Mouse (Mus musculus) heart, embryonic 16.5 days (tissue): ENCODE data around the gene Col4a2. TPM values are rescaled to one million over a fixed set of nuclear protein-coding genes. Genes with fewer than 3 reads are reported as not detected.

Experiments
- ATAC-seq: fragments of 200-750 bp; cut with Nextera tagmentation; replicated peaks from 2 replicates; pipeline ENCODE4 v1.8.0; 2017; ENCODE audit warnings: moderate number of reproducible peaks; ENCODE audit not compliant: insufficient read depth, low FRiP score; ENCODE audit errors: extremely low read depth
- H3K27ac ChIP-seq: fragments of 300-500 bp; sonication (generic); 2 replicates; pipeline ENCODE4 v1.5.1; 2014; ENCODE audit warnings: mild to moderate bottlenecking, low read length, control low read depth, moderate library complexity
- H3K27me3 ChIP-seq: fragments of 300-500 bp; sonication (generic); 2 replicates; pipeline ENCODE4 v1.6.1; 2014; ENCODE audit warnings: low read length, mixed read lengths; ENCODE audit not compliant: control insufficient read depth, insufficient read depth
- H3K36me3 ChIP-seq: fragments of 300-500 bp; sonication (generic); 2 replicates; pipeline ENCODE4 v1.6.1; 2014; ENCODE audit not compliant: control insufficient read depth, insufficient read depth
- H3K4me1 ChIP-seq: fragments of 300-500 bp; sonication (generic); 2 replicates; pipeline ENCODE4 v1.6.1; 2014; ENCODE audit warnings: low read length, mixed read lengths; ENCODE audit not compliant: control insufficient read depth, insufficient read depth
- H3K4me2 ChIP-seq: fragments of 300-500 bp; sonication (generic); 2 replicates; pipeline ENCODE4 v1.6.1; 2014; ENCODE audit warnings: low read depth, mild to moderate bottlenecking, control low read depth, low read length
- H3K4me3 ChIP-seq: fragments of 300-500 bp; sonication (generic); 2 replicates; pipeline ENCODE4 v1.5.1; 2014; ENCODE audit warnings: mild to moderate bottlenecking, control low read depth, low read length
- H3K9ac ChIP-seq: fragments of 300-500 bp; sonication (generic); 2 replicates; pipeline ENCODE4 v1.6.1; 2014; ENCODE audit warnings: low read length, control low read depth
- H3K9me3 ChIP-seq: fragments of 300-500 bp; sonication (generic); replicated peaks from 2 replicates; pipeline ENCODE4 v1.6.1; 2016; ENCODE audit warnings: low read length; ENCODE audit not compliant: control insufficient read depth
- WGBS: fragments of 180-500 bp; shearing (Covaris S2); extraction: QIAGEN DNeasy Blood & Tissue Kit; methylation state at CpG from one replicate; pipeline ENCODE4 v1.1.7; 2014; 5-methylcytosine and 5-hydroxymethylcytosine counted together
- polyA plus RNA-seq: library from polyadenylated mRNA; unstranded; fragments of >200 nt; fragmentation: Nextera tagmentation; extraction: Ambion mirVana; gene quantifications from 2 replicates; pipeline ENCODE4 v1.2.1, GENCODE M21; 2015

The Col4a2 gene
- polyA plus RNA-seq, 1 experiment from 2014 or later: 80.1 TPM

DNA sequence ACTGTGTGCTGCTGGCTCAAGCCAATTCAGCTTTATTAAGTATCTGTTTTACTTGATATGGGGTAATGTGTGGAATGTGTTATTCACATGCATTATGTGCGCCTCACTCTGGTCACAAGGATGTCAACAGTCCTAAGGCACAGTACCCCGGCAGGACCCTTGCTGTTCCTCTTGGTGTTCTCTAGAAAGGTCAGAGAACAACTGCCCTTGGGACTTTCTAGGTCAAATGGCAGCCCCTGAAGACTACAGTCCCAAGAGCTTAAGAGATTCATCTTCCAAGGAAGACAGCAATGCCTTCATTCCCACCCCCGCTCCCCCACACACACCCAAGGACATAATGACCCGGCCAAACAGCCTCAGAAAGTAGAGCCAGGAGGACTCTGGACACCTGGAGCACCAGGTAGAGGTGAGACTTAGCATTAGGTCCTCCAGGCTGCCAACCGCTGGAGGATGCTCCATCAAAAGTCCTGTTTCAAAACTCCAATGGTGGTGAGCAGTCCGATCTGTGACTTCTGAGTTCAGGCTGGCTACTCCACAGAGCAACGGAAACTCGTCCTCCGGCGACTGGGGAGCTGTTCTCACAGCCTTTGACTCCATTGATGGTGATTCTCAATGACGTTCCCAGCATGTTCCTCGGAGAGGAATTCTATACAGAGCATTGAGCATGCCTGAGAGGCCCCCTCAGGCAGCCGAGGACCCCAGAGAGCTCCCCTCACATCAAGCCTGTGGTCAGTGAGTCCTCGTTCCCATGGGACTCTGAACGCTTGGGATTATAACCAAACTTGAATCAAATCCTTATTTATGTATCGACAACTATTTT is 65.0 kb downstream of the Col4a2 start:
- Histone ChIP-seq H3K27me3 (no peaks in the 10 kb centered on the region), H3K36me3 (no peaks in the 10 kb centered on the region), H3K4me2 (no peak overlapping the region), H3K4me1 (peaks cover 61% of the 10 kb centered on the region), H3K9me3 (no peaks in the 10 kb centered on the region), H3K4me3 (no peak overlapping the region), H3K9ac (no peak overlapping the region), H3K27ac (no peak overlapping the region)
- 83% methylated on average over 16 of the region's 16 CpGs for WGBS
- ATAC-seq: no peak

DNA sequence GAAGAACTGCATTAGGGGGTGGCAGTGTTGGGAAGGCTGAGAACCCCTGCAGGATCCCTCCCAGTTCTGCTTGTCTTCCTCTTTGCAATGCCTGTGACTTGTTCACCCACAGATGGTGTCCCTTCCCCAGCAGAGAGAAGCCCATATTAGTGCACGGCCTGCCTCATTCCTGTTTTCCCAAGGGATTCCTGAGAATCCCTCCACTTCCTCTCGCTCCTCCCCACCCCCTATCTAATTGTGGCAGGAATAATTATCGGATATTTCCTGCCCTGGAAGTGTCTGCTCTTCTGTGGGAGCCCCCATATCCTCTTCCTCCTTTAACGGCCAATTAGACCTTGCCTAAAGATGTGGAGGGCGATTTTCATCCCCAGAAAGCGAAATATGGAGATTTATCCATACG is 67.0 kb downstream of the Col4a2 start:
- Histone ChIP-seq H3K27me3 (no peaks in the 10 kb centered on the region), H3K9ac (no peak overlapping the region), H3K9me3 (no peaks in the 10 kb centered on the region), H3K4me2 (no peak overlapping the region), H3K4me1 (peaks cover 64% of the 10 kb centered on the region), H3K4me3 (no peak overlapping the region), H3K36me3 (no peaks in the 10 kb centered on the region), H3K27ac (peak overlapping the region; percentile 69)
- 66% methylated on average over 7 of the region's 7 CpGs for WGBS
- ATAC-seq: peak; percentile 33; the same call in 1 of the 2 replicates

DNA sequence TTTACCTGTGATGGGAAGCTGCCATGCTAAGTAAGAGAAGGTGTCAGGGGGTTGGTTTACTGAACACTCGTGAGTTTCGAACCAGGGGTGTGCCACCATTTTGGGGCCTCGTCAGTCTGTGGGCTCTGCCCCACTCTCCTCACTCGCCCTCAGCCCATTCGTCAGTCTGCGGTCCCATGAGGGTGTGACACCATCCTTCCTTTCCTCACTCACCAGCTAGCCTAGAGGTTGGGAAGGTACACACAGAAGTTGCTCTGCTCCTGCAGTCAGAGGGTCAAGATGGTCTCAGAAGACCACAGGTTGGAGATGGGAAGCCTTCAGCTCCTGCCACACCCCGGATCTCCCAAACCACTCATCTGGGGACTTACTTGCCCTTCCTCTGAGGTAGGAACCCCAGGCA is 68.9 kb downstream of the Col4a2 start:
- 79% methylated on average over 7 of the region's 7 CpGs for WGBS
- H3K4me1 ChIP-seq: peaks cover 51% of the 10 kb centered on the region
- H3K4me2 ChIP-seq: no peak overlapping the region
- H3K9me3 ChIP-seq: no peaks in the 10 kb centered on the region
- no peaks in the 10 kb centered on the region for H3K27me3 ChIP-seq
- no peak for ATAC-seq
- H3K27ac ChIP-seq: peak overlapping the region; percentile 79
- H3K4me3 ChIP-seq: no peak overlapping the region
- H3K36me3 ChIP-seq: no peaks in the 10 kb centered on the region
- no peak overlapping the region; the same call in 1 of the 2 replicates for H3K9ac ChIP-seq

DNA sequence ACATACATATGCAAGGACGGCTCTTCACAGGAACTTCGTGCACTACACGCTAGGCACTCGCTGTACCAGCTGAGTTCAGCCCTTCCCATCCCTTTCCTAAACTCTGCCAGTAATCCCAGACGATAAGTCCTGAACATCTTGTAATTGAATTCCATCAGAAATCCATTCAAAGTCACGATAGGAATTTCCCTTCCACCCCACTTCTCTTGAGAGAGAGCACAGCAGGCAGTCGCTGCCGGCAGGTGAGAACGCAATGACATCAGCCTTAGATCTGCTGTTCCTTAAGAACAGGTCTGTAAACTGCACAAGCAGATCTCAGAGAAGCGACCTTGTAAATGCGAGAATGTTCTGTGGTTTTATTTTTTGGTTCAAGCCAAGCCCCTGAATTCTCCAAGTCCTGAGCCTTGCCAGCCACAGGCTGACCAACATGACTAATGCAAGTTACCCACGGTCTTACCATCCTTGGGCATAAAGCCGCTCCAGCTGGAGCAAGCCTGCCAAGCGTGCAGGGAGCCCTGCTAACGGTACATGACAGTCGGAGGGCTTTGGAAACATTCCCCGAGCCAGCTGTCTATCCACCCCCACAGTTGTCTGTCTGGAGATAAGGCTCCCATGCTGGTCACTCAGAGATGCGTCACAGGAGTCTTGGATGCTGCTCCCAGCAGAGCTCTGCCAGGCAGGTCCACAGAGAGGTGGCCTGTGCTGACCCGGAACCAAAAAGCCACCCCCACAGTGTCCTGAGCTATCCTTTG is 69.6 kb downstream of the Col4a2 start:
- Histone ChIP-seq H3K27me3 (no peaks in the 10 kb centered on the region), H3K4me3 (no peak overlapping the region), H3K36me3 (no peaks in the 10 kb centered on the region), H3K9ac (peak overlapping the region; percentile 20), H3K9me3 (no peaks in the 10 kb centered on the region), H3K4me1 (peaks cover 51% of the 10 kb centered on the region), H3K27ac (peak overlapping the region; percentile 79), H3K4me2 (peak overlapping the region; percentile 18; the same call in 1 of the 2 replicates)
- peak; percentile 51 for ATAC-seq
- WGBS: 21% methylated on average over 19 of the region's 19 CpGs

DNA sequence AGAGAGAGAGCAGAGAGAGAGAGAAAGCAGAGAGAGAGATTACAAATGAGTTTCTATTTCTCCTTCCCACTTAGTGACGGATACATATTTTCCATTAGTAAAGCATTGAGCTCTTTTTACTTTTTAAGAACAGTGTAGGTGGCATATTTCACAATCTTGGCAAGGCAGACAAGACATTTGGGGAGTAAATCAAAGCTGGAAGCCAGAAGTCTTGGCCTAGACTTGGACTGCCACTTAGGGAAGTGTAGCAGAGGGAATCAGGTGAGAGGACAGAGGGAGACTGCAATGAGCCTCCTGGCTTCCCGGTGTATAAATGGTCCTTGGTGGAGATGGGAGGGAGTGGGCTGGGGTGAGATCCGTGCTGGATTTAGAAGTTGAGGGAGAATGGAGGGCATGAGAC is 70.3 kb downstream of the Col4a2 start:
- H3K36me3 ChIP-seq: no peaks in the 10 kb centered on the region
- H3K4me3 ChIP-seq: no peak overlapping the region
- H3K4me1 ChIP-seq: peaks cover 55% of the 10 kb centered on the region
- ATAC-seq: no peak
- H3K9ac ChIP-seq: no peak overlapping the region
- H3K9me3 ChIP-seq: no peaks in the 10 kb centered on the region
- WGBS: 22% methylated on average over 3 of the region's 3 CpGs
- no peak overlapping the region for H3K4me2 ChIP-seq
- peak overlapping the region; percentile 79 for H3K27ac ChIP-seq
- no peaks in the 10 kb centered on the region for H3K27me3 ChIP-seq

DNA sequence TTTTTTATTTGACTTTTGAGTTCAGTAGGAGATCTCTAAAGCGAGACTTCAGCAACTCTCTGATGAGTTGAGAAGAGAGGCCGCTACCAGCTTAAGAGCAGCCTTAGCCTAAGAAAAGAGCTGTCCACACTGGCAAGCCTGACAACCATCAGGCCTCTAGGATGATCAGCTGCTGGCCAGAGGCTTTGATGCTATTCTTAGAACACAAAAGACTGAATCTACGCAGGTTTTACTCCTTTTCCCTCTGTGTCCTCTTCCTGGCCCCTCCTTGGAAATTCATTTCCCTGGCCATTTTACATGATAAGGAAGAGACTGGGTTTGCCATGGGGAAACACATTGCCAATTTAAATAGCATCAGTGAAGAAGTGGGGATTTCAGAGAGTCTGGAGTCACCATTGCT is 70.8 kb downstream of the Col4a2 start:
- Histone ChIP-seq H3K36me3 (no peaks in the 10 kb centered on the region), H3K27ac (peak overlapping the region; percentile 79), H3K9ac (no peak overlapping the region), H3K4me3 (no peak overlapping the region), H3K9me3 (no peaks in the 10 kb centered on the region), H3K4me1 (peaks cover 58% of the 10 kb centered on the region), H3K4me2 (no peak overlapping the region), H3K27me3 (no peaks in the 10 kb centered on the region)
- 28% methylated on average over 3 of the region's 3 CpGs for WGBS
- no peak for ATAC-seq

DNA sequence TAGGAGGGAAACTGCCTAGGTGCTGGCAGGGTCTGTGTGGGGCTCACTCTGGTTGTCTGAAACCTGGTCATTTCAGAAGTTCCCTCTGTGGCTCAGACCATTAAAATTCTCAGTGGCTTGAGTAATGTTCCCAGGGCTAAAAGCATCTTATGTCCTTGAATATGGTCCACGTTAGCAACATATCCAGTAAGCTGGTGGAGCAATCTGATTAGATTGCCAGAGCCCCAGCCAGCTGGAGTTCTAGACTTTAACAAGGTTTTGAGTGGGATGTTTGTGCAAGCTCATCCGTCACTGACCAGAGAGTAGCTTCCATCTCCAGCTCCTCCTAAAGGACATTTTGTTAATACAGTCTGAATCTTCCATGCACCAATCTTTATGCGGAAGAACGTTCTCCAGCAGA is 72.2 kb downstream of the Col4a2 start:
- H3K4me1 ChIP-seq: peaks cover 69% of the 10 kb centered on the region
- no peak overlapping the region for H3K4me2 ChIP-seq
- H3K36me3 ChIP-seq: no peaks in the 10 kb centered on the region
- H3K27ac ChIP-seq: peak overlapping the region; percentile 41
- no peaks in the 10 kb centered on the region for H3K9me3 ChIP-seq
- no peak for ATAC-seq
- H3K9ac ChIP-seq: no peak overlapping the region
- no peaks in the 10 kb centered on the region for H3K27me3 ChIP-seq
- 69% methylated on average over 4 of the region's 4 CpGs for WGBS
- no peak overlapping the region for H3K4me3 ChIP-seq

DNA sequence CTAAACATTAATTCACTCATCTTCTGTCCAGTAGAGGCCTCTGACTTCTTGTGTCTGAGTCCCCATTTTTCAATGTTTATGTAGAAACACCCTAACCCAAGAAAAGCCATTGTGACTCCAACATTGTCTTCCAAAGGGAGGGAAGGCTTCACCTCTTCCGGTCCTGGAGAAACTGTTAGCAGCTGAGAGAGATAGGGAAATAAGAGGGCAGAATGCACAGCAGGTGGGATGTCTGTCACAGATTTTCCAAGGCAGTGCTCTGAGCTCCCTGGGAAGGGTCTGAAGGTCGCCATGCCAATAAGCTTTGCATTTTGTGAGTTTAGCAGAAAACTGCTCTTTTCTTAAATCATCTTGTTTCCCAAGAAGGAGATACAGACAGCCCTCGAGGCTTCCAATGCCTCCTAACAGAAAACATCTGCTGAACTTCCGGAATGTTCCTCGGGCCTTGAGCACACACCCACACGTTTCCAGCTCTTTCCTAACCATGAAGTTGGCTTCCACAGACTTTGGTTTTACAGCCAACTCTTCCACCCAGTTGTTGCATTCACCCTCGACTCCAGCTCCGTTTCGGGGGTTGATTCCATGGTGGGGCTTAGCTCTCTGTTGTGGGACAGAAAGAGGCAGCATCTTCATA is 72.8 kb downstream of the Col4a2 start:
- Histone ChIP-seq H3K4me2 (no peak overlapping the region), H3K27me3 (no peaks in the 10 kb centered on the region), H3K4me1 (peaks cover 68% of the 10 kb centered on the region), H3K9me3 (no peaks in the 10 kb centered on the region), H3K27ac (peak overlapping the region; percentile 41), H3K4me3 (no peak overlapping the region), H3K36me3 (no peaks in the 10 kb centered on the region), H3K9ac (no peak overlapping the region)
- no peak for ATAC-seq
- 62% methylated on average over 9 of the region's 9 CpGs for WGBS

DNA sequence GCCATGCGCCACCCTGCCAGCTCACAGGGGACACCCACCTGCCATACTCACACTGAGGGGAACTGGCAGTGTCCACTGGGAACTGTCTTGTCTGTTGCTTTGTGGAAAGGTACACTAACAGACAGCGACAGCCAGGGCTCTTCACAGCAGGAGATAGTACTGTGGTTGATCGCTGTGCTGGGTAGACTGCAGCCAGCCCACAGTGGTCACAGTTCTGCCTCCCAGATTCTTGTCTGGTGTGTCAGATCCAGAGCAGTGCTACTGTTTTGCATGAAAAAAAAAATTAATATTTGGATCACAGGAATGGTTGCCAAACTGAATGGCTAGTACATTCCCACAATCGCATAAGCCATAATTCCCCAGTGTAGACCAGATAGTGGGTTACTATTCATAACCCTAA is 74.7 kb downstream of the Col4a2 start:
- 55% methylated on average over 4 of the region's 4 CpGs for WGBS
- Histone ChIP-seq H3K9me3 (peaks cover 5% of the 10 kb centered on the region; the same call in 1 of the 2 replicates), H3K27ac (peak overlapping the region; percentile 66), H3K36me3 (peaks cover 5% of the 10 kb centered on the region; the same call in 1 of the 2 replicates), H3K4me1 (peaks cover 51% of the 10 kb centered on the region), H3K4me3 (no peak overlapping the region), H3K27me3 (no peaks in the 10 kb centered on the region), H3K9ac (no peak overlapping the region), H3K4me2 (no peak overlapping the region)
- ATAC-seq: no peak
